Mouse (Mus musculus) T-helper 2 cell (primary cell): ENCODE data around the gene Grip1.

Experiments
- in situ Hi-C: fragments of 300-600 bp; cut with MboI, MseI; formaldehyde crosslinking; loops from one replicate; pipeline ENCODE4 v1.15.1; 2025; ENCODE audit warnings: high pct_unique_total_duplicates

Gene Grip1

DNA sequence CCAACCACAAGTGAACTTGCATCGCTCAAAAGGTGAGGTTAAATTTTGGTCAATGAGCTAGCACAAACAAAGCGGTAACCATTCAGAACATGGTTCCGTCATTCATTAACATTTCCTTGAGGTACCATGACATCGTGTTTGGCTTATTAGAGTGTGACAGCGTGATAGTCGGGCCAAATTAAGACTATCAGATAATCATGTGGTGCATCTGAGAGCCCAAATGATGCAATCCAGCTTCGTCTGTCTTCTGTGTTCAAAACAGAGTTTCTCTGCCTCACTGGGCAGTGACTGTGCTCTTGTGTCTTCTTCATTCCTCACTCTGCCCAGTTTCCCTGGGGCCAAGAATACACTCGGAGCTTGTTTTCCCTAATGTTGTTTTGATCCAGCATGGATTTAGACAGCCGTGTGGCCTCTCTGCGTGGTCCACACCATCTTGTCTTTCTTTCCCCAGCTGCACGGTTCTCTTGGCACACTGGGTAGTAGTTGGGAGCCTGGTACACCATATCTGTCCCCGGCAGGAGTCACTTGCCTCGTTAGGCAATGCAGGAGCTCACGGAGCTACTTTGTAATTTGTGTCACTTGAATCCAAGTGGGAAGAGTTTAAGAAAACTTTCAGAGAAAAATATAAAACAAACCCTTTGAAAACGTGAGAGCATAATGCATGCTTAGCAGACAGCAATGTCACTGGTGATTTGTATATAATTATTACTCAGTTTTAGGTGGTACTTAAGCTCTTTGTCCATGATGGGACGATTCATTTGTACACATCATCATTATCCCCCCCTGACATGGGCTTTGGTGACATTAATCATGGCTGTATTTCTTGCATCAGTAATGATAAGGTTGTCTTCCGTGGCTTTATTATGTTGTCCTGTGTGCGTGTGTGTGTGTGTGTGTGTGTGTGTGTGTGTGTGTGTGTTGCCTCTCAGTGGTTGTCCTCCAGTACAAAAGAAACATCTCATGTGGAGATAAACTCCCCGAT, 281.7 kb downstream of the Grip1 start:
- in situ Hi-C loops, result no loop called here

DNA sequence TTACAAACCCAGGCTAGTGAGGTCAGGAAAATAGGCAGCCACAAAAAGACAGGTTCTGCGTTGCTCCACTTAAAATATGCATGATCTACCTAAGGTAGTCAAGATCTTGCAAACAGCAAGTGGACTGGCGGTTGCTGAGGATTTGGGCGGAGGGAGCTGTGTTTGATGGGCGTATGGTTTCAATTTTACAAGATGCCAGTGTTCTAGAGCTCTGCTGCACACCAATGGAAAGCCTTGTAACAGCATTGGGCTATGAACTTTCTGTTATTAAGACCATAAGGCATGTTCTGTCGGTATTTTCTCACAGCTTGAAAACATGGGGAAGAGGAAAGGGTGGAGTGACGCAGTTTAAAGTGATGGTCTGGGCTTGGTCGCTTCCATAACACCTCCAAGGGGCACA, 285.8 kb downstream of the Grip1 start:
- in situ Hi-C loops, result no loop called here

DNA sequence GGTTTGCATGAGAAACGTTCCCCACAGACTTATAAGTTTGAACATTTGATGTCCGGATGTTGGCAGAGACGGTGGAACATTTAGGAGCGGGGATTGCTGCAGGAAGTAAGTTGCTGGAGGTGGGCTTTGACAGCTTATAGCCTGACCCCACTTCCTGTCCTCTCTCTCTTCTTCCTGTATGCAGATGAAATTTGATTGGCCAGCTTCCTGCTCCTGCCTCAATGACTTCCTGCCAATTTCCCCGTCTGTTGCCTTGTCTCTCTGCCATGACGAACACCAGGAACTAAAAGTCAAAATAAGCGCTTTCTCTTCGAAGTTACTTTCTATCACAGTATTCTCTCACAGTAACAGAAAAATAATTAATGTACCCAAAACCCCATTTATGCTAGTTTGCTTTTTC, 289.1 kb downstream of the Grip1 start:
- in situ Hi-C loops, result no loop called here

DNA sequence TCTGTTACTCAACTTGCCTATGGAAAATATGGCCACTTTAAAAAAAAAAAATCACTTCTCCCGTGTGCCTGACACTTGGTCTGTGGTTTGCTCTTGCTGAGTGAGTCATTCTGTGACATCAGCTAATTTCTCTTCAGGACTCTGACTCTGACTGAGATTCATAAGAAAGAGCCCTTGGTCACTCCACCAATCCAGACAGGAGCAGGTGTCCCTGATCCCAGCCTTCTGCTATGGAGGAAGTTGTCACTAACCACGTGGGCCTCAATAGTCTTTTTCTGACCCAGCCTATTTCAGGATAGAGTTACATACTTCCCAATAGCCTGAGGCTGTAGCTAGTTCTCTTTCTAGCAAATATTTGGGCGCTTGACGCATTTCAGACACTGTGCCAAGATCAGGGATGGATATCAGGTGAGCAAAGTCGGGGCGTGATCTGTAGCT, 298.8 kb downstream of the Grip1 start:
- in situ Hi-C loops, result no loop called here

DNA sequence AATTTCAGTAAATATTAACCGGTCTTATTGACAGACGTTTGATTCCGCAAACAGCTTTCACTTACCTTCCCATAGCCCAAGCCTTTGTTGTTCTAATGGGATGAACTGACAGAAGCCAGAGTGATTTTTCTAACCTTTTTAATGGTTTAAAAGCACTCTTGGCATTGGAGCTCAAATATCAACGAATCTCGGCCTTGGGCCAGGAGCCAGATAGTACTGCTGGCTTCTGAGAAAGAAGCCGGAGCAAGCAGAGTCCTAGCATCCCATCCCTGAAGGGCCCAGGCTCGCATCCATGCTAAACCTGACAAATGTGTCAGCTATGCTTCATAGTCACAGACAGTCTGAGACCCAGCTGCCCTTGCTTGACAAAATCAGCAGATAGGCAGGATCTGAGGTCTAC, 302.6 kb downstream of the Grip1 start:
- in situ Hi-C loops, result no loop called here

DNA sequence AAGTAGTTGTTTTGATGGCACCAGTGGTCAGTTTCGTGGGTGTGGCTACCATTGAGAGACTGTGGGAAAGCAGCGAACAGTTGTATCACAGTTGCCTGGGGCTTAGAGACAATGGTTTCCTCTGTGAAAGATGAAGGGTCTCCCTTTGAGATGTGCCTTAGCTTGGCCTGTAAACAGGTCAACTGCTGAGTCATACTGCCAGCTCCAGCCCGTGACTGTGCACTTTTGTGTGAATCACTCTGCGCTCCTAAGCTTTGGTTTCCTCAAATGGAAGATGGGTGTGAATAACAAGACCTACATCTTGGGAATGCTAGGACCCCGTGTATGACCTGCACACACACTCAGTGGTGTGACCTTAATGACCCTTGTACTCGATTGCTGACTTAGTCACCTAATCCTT, 303.6 kb downstream of the Grip1 start:
- in situ Hi-C loops, result no loop called here

DNA sequence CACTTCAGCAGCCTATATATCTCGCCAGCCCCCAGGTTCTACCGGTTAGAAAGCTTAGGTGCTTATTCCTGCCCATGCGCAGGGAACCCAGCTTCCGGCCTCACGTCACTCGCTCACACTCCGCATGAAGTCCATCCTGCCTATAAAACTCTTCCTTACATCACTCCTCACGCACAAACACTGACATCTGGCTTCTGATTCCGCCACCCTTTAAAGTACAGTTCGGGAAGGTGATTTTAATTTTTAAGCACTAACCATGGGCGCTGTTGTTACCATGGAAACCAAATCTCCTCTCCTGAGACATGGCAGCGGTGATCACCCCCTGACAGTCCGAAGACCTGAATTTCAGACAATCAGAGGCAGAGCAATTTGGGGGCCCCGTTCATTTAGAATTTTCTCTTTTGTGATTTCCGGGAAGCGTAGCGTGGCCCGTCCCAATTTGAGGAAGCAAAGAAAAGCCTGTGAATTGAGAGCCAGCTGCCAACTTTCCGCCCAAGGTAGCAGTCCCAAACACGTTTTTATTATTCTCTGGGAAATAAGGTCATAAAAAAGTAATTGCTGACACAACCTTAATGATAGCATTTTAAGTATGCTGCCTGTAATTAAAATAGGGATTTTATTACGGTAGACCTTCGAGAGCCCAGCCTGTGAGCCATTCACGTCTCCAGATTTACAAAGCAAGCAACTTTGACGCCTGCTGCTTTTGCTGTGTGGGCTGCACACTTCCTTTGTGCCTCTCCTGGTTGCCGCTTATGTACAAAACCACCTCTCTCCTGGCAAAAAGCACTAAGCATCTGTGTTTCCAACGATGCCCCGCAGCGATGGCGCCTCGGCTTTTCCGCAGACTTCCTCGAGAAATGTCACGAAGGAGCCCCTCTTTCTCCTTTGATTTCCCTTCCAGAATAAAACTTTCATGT, 308.1 kb downstream of the Grip1 start:
- in situ Hi-C loops, result no loop called here

DNA sequence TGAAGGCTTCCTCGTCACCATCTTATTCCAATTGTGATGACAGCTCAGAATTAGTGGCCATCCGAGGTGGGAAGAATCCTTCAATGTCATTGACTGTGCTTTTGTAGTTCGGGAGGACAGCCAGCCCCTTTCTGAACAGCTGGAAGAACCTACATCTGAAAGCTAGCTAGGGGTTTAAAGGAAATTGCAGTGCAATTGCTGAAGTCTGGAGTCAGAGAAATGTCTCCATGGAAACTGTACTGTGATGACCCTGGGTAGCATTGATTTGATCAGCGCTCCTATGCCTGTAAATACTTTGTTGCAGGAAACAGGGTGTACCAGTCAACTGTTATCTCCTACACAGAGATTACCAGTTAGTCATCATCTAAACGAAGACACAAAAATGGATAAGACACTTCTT, 325.2 kb downstream of the Grip1 start:
- in situ Hi-C loops, result no loop called here

DNA sequence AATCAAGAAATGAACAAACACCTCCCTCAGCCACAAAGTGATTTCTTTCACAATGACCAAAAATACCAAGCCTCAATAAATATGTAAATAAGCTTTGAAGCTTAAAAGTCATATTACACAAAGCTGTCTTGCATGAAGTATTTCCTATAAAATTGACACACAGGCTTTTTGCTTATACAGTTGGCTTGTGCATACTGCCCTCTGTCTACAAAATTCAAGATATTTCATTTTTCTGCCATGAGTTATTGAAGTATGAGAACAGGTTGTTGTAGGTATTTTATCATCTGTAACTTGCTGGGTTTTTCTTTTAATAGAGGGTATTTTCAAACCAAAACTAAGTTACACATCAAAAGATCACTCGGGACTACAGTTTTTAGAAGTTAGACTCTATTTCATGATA, 326.0 kb downstream of the Grip1 start:
- in situ Hi-C loops, result no loop called here

DNA sequence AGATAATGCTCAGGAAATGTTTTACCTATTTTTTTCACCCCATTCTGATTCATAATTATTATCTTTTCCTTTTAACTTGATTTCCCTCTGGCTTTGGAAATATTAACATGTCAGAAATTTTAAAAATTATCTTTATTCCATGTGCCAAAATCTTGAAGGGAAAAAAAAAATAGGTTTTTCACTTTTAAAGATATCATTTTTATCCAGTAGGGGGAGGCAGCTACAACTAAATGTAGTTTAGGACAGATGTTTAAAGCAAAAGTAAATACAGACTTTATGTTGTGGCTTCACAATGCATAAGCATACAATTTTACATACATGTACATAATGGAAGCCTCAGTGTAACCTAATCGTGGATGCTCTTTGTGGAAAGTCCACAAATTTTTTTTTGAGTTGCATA, 336.9 kb downstream of the Grip1 start:
- in situ Hi-C loops, result no loop called here

DNA sequence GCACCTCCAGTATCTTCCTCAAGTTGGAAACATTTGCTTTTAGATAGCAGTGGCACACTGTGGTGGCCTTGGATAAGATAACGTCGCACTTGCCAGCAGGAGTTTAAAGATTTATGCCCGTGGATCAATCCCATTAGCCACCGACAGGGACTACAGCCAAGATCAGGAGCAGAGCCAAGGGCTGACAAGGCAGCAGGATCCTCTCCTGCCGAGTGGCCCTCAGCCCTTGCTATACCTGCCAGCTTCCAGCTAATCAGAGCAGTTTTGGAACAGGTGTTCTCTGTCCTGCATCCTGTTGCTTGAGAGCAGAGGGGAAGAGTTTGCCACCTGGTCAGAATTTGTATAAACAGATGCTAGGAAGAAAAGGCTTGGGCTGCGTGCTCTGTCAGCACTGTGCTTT, 348.8 kb downstream of the Grip1 start:
- in situ Hi-C loops, result loop anchor here (10.0 kb wide), 1 partner anchor 332 kb away; no protein-coding TSS in a partner anchor

DNA sequence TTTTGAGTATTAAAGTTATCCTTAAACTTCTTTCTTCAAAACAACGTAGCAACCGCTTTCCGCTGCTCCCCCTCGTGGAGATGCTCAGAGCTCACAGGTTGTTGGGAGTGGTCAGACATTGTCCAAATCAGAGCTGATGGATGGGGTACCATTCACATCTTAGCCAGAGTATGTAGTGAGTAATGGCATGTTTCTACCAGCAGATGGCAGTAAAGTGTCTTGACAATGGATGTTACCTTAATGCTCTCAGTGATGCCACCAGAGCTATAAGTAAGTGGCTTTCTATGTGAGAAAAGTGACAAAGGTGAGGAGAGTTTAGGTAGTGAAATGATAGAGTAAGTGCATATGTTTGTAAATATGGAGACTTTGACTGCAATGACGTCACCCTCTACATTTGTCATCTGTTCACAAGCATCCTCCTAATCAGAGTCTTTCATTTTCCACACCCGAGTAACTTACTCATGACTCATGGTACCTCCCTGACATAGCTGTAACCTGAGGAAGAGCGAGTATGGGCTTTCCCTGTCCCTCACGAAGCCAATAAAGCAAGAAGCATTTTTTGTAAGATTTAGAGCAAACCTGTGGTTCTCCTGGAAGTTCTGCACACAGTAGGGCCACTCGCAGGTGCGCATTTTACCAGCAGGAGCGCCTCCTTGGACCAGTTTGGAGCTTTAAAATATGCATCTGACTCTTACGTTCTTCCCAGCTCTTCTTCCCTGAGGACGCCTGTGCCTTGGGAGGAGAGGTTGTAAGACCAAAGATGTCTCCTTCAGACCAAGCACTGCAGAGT, 350.2 kb downstream of the Grip1 start:
- in situ Hi-C loops, result loop anchor here (10.0 kb wide), 1 partner anchor 331 kb away; no protein-coding TSS in a partner anchor

DNA sequence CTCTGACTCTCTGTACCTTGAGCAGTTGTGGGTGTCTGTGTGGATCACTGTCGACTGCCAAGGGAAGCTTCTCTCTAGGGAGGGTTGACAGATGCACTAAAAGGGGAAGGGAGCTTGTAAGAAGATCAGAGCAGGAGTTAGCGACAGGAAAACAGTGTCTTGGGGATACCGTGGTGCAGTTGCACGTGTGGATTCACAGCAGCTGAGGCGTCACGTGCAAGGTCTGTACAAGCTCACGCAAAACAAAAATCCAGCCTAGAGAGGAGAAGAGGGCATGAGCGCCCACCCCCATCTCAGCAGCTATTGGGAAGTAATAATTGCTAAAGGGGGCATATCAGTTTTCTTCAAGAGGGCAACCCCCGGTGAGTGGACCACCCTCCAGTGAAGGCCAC, 350.8 kb downstream of the Grip1 start:
- in situ Hi-C loops, result loop anchor here (10.0 kb wide), 1 partner anchor 330 kb away; no protein-coding TSS in a partner anchor

DNA sequence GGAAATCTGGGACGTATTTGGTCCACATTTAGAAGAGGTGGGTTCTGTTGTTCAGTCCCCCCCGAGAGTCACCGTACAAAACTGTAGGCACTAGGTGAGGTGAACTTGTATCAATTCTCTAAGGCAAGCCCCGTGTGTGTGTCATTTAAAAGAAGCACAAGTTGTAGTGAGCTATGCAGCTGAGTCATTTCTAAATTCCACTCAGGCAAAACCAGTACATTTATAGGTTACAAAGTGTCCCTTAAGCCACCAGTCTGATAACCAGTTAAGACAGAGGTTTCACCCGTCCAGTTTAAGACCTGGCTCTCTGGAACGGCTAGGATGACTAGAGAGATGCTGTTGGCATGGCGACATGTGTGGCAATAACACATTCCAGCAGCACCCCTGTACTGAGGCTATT, 351.5 kb downstream of the Grip1 start:
- in situ Hi-C loops, result loop anchor here (10.0 kb wide), 1 partner anchor 330 kb away; no protein-coding TSS in a partner anchor

DNA sequence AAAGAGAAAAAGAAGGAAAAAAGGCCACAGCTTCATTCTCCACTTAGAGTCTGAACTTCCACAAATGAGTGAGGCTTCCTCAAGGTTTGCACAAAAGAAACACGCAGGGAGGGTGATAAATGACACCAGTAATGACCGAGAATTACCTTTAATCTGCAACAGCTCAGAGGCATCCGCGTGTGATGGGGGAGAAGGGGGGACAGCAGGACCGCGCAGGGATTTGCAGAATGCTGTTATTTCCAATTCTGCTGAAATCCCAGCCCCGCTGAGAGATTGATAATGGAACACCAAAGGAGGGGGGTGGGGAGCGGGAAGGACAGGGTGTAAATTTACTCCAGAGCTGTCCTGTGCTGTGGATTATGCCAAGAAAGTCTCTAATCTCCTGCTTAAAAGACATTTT, 352.5 kb downstream of the Grip1 start:
- in situ Hi-C loops, result loop anchor here (10.0 kb wide), 1 partner anchor 329 kb away; no protein-coding TSS in a partner anchor

DNA sequence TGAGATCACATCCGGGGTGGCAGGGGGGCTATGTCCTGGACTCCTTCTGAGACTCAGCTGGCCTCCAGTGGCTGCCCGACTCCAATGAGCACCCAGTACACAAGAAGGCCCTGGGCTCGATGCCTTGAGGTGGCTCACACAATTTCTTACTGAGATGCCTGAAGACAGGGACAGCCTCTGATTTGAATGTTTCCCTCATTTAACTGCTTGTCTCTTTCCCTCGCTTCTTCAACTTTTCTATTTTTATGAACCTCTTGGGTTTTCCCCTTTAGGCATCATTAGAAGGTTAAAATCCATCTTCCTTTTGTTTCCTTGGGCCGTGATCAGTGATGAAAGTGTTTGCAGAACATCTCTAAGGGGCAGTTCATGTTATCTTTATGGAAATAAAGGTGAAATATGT, 354.8 kb downstream of the Grip1 start:
- in situ Hi-C loops, result loop anchor here (10.0 kb wide), 1 partner anchor 326 kb away; no protein-coding TSS in a partner anchor

DNA sequence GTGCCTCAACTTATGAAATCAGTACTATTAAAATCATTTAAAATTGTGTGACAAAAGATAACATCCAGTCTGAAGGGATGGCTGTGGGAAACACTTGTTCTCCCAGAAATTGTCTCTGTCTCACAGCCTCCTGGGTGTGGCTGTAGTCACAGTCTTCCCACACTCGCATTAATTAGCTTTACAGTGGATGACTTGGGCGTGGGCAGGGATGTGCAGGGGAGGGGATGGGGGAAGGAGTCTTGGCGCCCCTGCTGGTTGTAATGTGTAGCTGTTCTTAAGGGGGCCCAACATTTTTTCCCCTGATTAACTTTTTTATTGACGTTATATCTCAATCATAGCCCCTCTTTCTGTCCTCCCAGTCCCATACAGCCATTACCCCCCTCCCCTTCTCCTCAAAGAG, 360.5 kb downstream of the Grip1 start:
- in situ Hi-C loops, result loop anchor here (10.0 kb wide), 1 partner anchor 341 kb away; no protein-coding TSS in a partner anchor

DNA sequence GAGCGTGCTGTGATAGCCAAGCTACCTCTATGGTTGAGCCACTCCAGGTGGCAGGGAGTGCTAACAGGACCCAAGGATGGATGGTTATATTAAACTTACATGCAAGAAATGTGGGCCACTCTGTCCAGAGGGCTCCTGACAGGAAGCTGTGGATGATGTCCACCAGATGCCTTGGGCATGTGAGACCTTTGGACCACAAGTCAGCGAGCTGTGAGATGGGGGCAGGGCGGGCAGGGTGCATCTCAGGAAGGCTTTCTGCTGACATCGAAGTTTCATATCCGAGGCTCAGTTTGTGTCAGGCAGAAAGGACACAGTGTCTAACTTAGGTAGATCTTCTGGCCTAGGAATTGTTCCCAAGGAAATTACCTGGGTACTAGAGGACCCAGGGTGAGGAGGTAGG, 362.4 kb downstream of the Grip1 start:
- in situ Hi-C loops, result loop anchor here (10.0 kb wide), 1 partner anchor 339 kb away; no protein-coding TSS in a partner anchor

DNA sequence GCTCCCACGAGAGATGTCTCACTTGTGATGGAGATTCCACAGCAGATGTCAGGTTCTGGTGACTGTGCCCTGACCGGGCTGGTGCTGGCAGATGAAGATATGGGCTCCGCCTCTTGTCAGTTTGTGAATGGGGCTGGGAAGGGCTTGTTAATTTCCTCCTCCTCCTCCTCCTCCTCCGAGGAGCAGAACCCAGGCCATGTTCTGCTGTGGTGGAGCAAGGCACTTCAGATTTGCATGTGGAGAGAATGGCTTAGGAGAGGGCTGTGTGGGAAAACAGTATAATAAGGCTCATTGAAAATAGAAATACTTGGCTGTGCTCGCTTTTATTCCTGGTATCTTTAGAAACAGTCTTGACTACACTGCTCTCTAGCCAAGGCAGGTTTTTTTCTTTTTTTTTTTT, 364.8 kb downstream of the Grip1 start:
- in situ Hi-C loops, result loop anchor here (10.0 kb wide), 1 partner anchor 336 kb away; no protein-coding TSS in a partner anchor

DNA sequence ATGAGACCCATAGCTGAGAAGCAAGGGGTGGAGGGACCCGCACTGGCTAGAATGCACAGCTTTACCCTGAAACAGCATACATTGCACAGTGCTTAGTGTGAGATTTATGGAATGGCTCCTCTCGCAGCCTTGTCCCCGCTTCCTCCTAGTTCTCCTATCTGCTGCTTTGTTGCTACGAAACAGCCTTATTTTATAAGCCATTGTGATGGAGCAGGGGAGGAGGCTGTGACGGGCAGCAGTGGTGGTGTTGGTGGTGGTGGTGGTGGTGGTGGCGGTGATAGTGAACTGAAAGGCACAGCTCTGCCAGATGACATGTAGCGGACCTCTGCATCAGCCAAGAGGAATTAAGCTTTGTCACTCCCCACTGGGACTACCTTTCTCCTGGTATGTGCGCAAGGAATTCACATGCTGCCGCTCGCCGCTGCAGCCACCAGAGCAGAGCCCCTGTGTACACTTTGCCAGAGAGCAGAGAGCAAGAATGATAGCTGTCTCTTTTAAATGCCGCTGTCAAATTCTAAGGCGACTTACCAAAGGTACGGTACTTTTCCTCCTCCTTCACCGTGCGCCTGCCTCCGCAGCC, 365.6 kb downstream of the Grip1 start:
- in situ Hi-C loops, result loop anchor here (10.0 kb wide), 1 partner anchor 336 kb away; no protein-coding TSS in a partner anchor
